Mouse (Mus musculus) right cerebral cortex, postnatal 10 days (tissue): ENCODE measurements around the gene Trit1.
A peak's percentile ranks its signal among the peaks of the same experiment; 100 is the strongest.
"Not testable (repeated sequence)": the region's sequence is repeated elsewhere in the genome, so short reads cannot be mapped to it uniquely, and the experiment has no call there.

Source experiments
- DNase-seq, 2 experiments: peaks; one replicate each; pipeline ENCODE4 v3.0.0; 2021; ENCODE audit warnings: low spot score in 2 of 2

The Trit1 gene

GRCm38 (mm10) chr4:123016451-123016957 lies at the start of gene Trit1:
Gene Trit1 (plus strand): TSS chr4:123016597.
- peak; percentile 97 to 98 for DNase-seq

DNA sequence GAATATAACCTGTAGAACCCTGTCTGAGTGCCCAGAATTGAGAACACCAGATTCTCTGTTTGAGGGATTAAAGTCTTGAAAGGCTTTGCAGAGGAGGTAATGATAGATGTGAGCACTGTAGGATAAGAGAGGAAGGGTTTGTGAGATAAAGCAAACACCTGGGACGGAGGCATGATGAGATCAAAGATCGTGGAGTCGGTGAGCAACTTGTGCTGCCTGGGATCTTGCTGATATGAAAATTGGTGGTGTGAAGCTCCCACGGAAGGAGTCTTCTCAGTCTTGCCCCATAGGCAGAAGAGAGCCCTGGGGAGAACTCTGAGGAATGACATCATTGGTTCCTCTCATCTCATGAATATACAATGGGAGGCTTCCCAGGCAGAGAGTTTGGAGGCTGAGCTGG lies 48.3 kb upstream of the Trit1 start:
- no peak for DNase-seq

DNA sequence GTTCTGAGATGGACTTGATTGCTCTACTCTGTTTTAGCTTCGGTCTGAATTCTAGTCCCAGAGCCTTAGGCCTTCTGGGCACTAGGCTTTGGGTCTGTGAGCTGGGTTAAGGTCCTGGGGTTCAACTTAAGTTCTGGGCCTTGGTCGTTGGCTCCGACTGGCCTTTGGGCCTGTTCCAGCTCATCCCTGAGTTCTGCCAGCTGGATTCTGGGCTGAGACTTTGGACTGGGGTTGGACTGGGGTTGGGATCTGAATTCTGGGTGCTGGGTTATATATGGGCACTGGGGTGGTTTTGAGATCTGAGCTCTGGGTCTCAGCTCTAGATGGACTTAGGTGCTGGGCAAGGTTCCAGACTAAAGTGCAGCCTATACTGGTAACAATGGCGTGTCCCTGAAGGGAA lies 45.2 kb upstream of the Trit1 start:
- no peak for DNase-seq

GRCm38 (mm10) chr4:122971646-122972045 lies 44.8 kb upstream of the Trit1 start:
- no peak for DNase-seq

DNA sequence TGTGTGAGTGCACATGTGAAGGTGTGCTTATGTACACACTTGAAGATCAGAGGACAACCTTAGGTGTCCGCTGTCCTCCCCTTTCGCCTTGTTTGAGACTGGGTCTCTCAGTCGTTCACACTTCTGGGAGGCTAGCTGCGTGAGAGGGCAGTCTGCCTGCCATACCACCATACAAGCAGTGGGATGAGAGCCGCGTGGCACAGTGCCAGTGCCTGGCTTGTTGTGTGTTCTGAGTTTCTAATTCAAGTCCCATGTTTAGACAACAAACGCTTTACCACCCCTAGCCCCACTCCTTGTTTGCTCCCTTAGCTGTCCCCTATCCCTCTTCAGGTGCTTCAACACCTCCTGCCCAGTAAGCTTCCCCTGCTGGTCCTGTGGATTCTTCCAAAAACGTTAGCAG lies 44.3 kb upstream of the Trit1 start:
- DNase-seq: no peak

- no peak for DNase-seq
Measured at GRCm38 (mm10) chr4:122974976-122975520, 41.3 kb upstream of the Trit1 start.

DNA sequence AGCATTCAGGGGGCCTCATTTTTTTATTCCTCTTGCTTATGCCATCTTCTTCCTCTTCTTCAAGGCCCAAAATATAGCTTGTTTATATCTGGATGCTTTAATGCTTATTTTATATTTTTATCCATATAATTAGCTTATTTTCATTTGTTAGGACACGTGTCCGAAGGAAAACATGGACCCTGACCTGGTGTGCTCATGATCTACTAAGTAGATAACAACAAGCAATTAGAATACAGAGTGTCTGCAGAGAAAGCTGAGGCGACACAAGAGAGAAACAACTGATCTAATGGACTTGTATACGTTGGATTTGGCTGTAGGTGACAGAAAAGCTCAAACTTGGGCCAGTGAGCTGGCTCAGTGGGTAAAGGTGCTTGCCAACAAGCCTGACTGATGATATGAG lies 39.5 kb upstream of the Trit1 start:
- no peak for DNase-seq

DNA sequence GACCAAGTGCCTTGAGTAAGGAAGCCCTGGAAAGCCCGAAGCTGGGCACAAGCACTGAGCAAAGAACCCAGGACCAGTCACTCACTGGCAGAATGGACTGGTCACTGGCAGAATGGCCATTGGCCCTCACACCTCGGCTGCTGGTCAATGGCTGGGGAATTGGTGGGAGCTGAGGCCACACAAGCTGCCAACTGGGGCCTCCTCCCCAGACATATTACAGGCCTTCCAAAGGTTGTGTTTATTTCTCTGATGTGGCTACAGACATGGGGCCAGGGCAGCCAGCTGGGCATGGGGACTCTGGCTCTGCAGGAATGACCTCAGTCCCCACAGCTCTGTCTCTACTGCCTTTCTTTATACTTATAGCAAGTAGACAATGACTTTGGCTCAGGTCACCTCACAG lies 37.5 kb upstream of the Trit1 start:
- no peak for DNase-seq

DNA sequence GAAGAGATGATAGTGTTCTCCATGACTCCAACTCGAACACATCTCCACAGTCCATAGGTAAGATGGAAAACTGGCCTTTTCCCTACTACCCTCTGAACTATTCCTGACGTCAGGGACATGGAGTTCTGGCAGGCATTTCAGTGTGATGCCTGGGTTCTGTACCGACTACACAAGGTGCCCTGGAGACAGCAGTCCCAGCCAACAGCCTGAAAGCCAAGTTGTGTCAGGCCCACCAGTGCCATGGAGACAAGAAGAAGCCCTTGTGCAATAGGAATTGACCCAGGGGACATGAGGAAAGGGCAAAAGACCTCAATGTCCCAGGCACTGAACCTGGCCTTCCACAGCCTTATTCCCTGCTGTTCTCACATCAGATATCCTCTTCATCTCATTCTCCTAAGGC lies 36.6 kb upstream of the Trit1 start:
- no peak for DNase-seq

DNA sequence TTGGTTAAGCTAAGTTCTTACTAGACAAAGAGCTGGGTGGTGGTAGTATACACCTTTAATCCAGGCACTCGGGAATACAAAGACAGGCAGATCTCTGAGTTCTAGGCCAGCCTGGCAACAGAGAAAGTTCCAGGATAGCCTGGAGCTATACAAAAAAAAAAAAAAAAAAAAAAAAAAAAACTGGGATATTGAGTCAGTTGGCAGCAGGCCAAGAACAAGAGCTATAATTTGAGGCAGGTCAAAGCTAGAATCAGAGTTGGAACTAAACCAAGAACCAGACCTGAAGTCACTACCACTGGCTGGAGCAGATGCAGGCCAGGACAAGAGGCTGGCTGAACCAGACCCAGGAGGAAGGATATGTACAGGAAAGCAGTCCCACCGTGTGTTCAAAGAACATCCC lies 35.7 kb upstream of the Trit1 start:
- no peak for DNase-seq

GRCm38 (mm10) chr4:122981238-122981637 lies 35.2 kb upstream of the Trit1 start:
- DNase-seq: no peak

GRCm38 (mm10) chr4:122981930-122982329 lies 34.5 kb upstream of the Trit1 start:
- no peak for DNase-seq

DNA sequence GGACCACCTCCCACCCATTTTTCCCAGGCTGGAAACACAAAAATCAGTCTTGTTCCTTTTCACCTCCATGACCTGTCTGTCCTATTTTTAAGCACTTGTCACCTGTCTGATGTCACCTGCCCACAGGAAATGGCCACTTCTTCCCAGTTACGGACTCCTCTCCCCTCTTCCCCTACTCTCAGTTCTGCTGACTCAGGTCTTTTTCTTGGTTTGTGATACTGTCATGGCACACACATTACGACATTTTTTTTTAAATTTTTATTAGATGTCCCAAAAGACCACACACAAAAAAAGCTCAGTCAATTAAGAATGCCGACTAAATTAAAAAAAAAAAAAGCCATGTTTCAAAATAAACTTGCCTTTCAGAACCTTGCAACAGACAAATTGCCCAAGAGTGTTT lies 33.9 kb upstream of the Trit1 start:
- DNase-seq: no peak

GRCm38 (mm10) chr4:122983486-122984261 lies 32.7 kb upstream of the Trit1 start:
- DNase-seq: no peak

GRCm38 (mm10) chr4:122985110-122985509 lies 31.3 kb upstream of the Trit1 start:
- DNase-seq: peak; percentile 81

DNA sequence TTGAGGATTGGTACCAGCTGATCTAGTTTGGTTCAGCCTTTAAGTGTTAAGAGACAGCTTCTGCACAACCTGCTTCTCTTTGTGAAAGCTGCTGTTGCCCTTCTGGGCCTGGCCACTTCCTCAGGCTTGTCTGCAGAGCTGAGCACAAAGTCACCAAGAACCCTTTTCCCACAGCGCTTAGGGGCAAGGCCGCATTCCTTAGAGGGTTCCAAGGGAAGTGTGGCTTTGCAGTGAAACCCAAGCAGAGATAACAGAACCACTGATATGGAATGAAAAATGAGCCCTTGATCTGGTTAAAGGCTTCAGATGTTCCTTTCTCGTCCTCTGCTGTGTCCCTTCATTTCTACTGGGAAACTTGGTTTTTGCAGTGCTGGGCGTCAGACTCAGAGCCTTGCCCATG lies 29.0 kb upstream of the Trit1 start:
- DNase-seq: no peak

DNA sequence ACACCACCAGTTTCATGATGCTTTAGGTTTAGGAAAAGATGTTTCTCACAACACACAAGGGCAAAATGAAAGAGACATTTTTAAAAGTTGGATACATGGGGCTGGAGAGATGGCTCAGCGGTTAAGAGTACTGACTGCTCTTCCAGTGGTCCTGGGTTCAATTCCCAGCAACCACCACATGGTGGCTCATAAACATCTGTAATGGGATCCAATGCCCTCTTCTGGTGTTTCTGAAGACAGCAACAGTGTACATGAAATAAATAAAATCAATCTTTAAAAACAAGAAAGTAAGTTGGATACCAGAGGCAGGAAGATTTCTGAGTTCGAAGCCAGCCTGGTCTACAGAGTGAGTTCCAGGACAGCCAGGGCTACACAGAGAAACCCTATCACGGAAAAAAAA lies 28.4 kb upstream of the Trit1 start:
- DNase-seq: not testable (repeated sequence)

GRCm38 (mm10) chr4:122991177-122991576 lies 25.2 kb upstream of the Trit1 start:
- DNase-seq: no peak

DNA sequence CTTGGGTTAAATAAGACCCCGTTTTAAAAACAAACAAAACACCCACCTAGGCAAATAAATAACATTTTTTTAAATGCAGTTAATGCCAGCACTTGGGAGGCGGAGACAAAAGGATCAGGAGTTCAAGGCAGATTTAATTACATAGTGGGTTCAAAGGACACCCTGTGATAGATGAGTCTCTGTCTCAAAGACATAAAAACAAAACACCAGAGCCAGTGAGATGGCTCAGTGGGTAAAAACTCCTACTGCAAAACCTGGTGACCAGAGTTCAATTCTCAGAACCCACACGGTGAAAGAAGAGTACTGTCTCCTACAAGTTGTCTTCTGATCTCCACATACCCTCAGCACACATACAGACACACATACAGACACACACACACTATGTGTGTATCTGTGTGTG lies 24.1 kb upstream of the Trit1 start:
- no peak for DNase-seq

GRCm38 (mm10) chr4:122995404-122996220 lies 20.8 kb upstream of the Trit1 start, which contains the start of gene Mycl:
Gene Mycl (plus strand): TSS chr4:122995652.
- DNase-seq: peak; percentile 91 to 93

DNA sequence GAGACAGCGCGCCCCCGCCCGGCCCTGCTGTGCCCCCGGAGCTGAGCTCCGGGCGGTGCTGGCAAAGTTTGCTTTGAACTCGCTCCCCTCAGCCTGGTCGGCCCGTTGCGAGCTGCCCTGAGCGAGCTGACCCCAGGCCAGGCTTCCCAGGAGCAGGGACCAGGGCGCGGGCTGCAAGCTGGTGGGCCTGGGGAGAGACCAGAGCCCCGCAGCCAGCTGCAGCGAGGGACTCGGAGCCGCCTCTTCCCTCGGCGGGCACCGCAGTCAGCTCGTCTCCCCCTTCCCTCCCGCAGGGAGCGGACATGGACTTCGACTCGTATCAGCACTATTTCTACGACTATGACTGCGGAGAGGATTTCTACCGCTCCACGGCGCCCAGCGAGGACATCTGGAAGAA lies 20.2 kb upstream of the Trit1 start:
- DNase-seq: no peak

DNA sequence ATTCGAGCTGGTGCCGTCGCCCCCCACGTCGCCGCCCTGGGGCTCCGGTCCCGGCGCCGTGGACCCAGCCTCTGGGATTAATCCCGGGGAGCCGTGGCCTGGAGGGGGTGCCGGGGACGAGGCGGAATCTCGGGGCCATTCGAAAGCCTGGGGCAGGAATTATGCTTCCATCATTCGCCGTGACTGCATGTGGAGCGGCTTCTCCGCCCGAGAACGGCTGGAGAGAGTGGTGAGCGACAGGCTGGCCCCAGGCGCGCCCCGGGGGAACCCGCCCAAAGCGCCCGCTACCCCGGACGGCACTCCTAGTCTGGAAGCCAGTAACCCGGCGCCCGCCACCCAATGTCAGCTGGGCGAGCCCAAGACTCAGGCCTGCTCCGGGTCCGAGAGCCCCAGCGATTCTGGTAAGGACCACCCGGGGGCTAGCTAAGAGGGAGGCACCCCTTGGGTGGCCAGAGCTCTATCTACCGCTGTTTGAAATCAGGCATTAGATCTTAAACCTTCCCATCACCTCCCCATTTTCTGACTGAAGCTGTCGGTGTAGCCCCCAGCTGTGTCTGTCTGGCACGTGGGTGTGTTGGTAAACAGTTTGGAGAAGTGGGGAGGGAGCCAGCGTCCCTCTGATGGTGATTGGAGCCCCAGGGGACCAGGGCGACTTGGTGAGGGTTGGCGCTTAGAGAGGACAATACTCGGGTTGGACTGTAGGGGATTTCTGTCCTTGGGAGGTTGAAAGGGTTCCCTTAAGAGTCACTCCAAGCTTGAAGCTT lies 19.6 kb upstream of the Trit1 start:
- peak; percentile 72 to 73 for DNase-seq
